Mouse (Mus musculus) kidney, embryonic 15.5 days (tissue): ENCODE measurements around the gene Cyp2c55. TPM values are rescaled to one million over a fixed set of nuclear protein-coding genes. Genes with fewer than 3 reads are reported as not detected.

Source experiments
- microRNA-seq: library from miRNA; unstranded; fragments of <30 nt; microRNA quantifications from one replicate; pipeline ENCODE4, GENCODE M21; 2016
- polyA plus RNA-seq: library from polyadenylated mRNA; unstranded; fragments of >200 nt; fragmentation: Nextera tagmentation; extraction: Ambion mirVana; gene quantifications from 2 replicates; pipeline ENCODE4 v1.2.1, GENCODE M21; 2015

The Cyp2c55 gene
- polyA plus RNA-seq, 1 experiment from 2014 or later, result 0.08 TPM

Small RNAs within 50 kb of the gene (microRNA-seq; reads per million reads assigned to microRNA genes)
- gene Gm23800, result not detected

Other genes with a start within 250 kb of the Cyp2c55 start
- 8.0 and 8.2 TPM in 2 replicates for gene Noc3l, start 187.8 kb upstream of the Cyp2c55 start, polyA plus RNA-seq
- gene Tbc1d12, start 170.4 kb upstream of the Cyp2c55 start, polyA plus RNA-seq, result 2.2 and 2.4 TPM in 2 replicates
- 53.6 and 56.9 TPM in 2 replicates for gene Hells, start 76.1 kb upstream of the Cyp2c55 start, polyA plus RNA-seq
- not detected in 2 replicates for gene Cyp2c65, start 54.0 kb downstream of the Cyp2c55 start, polyA plus RNA-seq
- gene Cyp2c66, start 106.9 kb downstream of the Cyp2c55 start, polyA plus RNA-seq, result not detected in 2 replicates